Mouse (Mus musculus) ovary, postnatal 10 days (tissue): ENCODE data around the gene Prps2.
A peak's percentile ranks its signal among the peaks of the same experiment; 100 is the strongest.
"Not testable (repeated sequence)": the region's sequence is repeated elsewhere in the genome, so short reads cannot be mapped to it uniquely, and the experiment has no call there.

Experiments
- DNase-seq: peaks from one replicate; pipeline ENCODE4 v3.0.0; 2022; ENCODE audit warnings: low spot score

Prps2 gene

GRCm38 (mm10) chrX:167382047-167382853, at the start of gene Prps2:
Gene Prps2, minus strand, starts transcription at chrX:167382749.
- peak; percentile 10 for DNase-seq

GRCm38 (mm10) chrX:167417654-167418053, 35.1 kb upstream of the Prps2 start:
- no peak for DNase-seq

- DNase-seq = no peak
Observed at GRCm38 (mm10) chrX:167394940-167395339, 12.4 kb upstream of the Prps2 start.

- DNase-seq = no peak
Observed at GRCm38 (mm10) chrX:167386647-167387046, 4.1 kb upstream of the Prps2 start.

GRCm38 (mm10) chrX:167382854-167383186, 271 bp upstream of the Prps2 start:
- DNase-seq = no peak

GRCm38 (mm10) chrX:167381583-167382046, 934 bp downstream of the Prps2 start:
- no peak for DNase-seq

- no peak for DNase-seq
Observed at GRCm38 (mm10) chrX:167380073-167380472, 2.5 kb downstream of the Prps2 start.

- DNase-seq = not testable (repeated sequence)
Observed at GRCm38 (mm10) chrX:167361231-167361630, 21.3 kb downstream of the Prps2 start.

- no peak for DNase-seq
Observed at GRCm38 (mm10) chrX:167359704-167360103, 22.8 kb downstream of the Prps2 start.

GRCm38 (mm10) chrX:167357415-167357814, 25.1 kb downstream of the Prps2 start:
- DNase-seq = no peak

GRCm38 (mm10) chrX:167355965-167356364, 26.6 kb downstream of the Prps2 start:
- DNase-seq = no peak

GRCm38 (mm10) chrX:167353617-167354016, 28.9 kb downstream of the Prps2 start:
- DNase-seq = no peak

- no peak for DNase-seq
Observed at GRCm38 (mm10) chrX:167346440-167346839, 36.1 kb downstream of the Prps2 start.

- no peak for DNase-seq
Observed at GRCm38 (mm10) chrX:167344356-167344755, 38.2 kb downstream of the Prps2 start.

- no peak for DNase-seq
Observed at GRCm38 (mm10) chrX:167341811-167342210, 40.7 kb downstream of the Prps2 start.

- DNase-seq = no peak
Observed at GRCm38 (mm10) chrX:167340190-167340589, 42.4 kb downstream of the Prps2 start.

- DNase-seq = no peak
Observed at GRCm38 (mm10) chrX:167337990-167338389, 44.6 kb downstream of the Prps2 start.

- DNase-seq = no peak
Observed at GRCm38 (mm10) chrX:167334571-167334970, 48.0 kb downstream of the Prps2 start.

- DNase-seq = no peak
Observed at GRCm38 (mm10) chrX:167332607-167333006, 49.9 kb downstream of the Prps2 start.

- DNase-seq = no peak
Observed at GRCm38 (mm10) chrX:167330993-167331392, 51.6 kb downstream of the Prps2 start.

- no peak for DNase-seq
Observed at GRCm38 (mm10) chrX:167330399-167330798, 52.1 kb downstream of the Prps2 start, which contains the start of gene Tlr7. Gene Tlr7, minus strand, starts transcription at chrX:167330558.

- no peak for DNase-seq
Observed at GRCm38 (mm10) chrX:167329620-167330019, 52.9 kb downstream of the Prps2 start.

- DNase-seq = no peak
Observed at GRCm38 (mm10) chrX:167329098-167329497, 53.5 kb downstream of the Prps2 start.

GRCm38 (mm10) chrX:167328519-167328918, 54.0 kb downstream of the Prps2 start:
- no peak for DNase-seq
